8 mouse cellular contexts compared by ENCODE assay signal in the genomic region with DNA sequence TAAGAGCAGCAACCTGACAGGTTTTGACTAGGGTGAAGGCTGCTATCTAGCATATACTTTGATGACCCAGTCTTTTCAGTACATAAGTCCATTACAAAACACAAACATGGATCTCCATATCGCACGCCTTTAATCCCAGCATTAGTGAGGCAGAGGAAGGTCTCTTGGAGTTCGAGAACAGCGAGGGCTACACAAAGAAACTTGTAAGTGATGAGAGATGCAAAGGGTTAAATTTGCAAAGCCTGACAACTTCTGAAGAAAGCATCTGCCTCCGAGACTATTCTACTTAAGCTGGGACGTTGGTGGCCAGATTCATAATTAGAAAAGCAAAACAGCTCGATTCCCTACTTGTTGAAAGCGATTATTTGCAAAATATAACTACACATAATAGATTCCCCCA. TPM values are rescaled to one million over a fixed set of nuclear protein-coding genes. Genes with fewer than 3 reads are reported as not detected.
DNase-seq lines count a peak whose midpoint lies in the region; ATAC-seq and TF ChIP-seq lines count a peak whose summit lies in the region.

No protein-coding gene starts in this region.

- no peak for ATAC-seq in embryonic facial prominence, embryonic 13.5 days (ENCODE audit: insufficient number of reproducible peaks, insufficient read depth, low FRiP score, low TSS enrichment, low read depth)
- 0 out of 2 replicates have a peak, but pooled peaks have one; percentile 12 for ATAC-seq in intestine, postnatal 0 days
- 0 out of 2 replicates have a peak, but pooled peaks have one; percentile 1 for ATAC-seq in neural tube, embryonic 11.5 days (ENCODE audit: insufficient read depth, low FRiP score, low TSS enrichment)

- peaks cover 51% of the 10 kb centered on the region for H3K36me3 ChIP-seq in embryonic facial prominence, embryonic 13.5 days
- peaks cover 35% of the 10 kb centered on the region for H3K36me3 ChIP-seq in intestine, postnatal 0 days (ENCODE audit: control insufficient read depth, insufficient read depth)
- H3K36me3 ChIP-seq in neural tube, embryonic 11.5 days (ENCODE audit: control insufficient read depth, insufficient read depth, low read length) = peaks cover 4% of the 10 kb centered on the region

- H3K4me1 ChIP-seq in embryonic facial prominence, embryonic 13.5 days = peaks cover 13% of the 10 kb centered on the region; the same call in 1 of the 2 replicates
- H3K4me1 ChIP-seq in intestine, postnatal 0 days (replicated peaks; ENCODE audit: control insufficient read depth, insufficient read depth, low read length) = no peaks in the 10 kb centered on the region
- 0 out of 2 replicates have a peak, but pooled peaks cover 2% of the 10 kb centered on the region for H3K4me1 ChIP-seq in neural tube, embryonic 11.5 days (ENCODE audit: control insufficient read depth, insufficient read depth, low read length)

- TF ChIP-seq CTCF in intestine, postnatal 0 days (IDR thresholded peaks at IDR 0.05; ENCODE audit: low read depth) = no peak

- H3K27ac ChIP-seq in embryonic facial prominence, embryonic 13.5 days = peak overlapping the region; percentile 91
- H3K27ac ChIP-seq in intestine, postnatal 0 days (ENCODE audit: low read depth, low read length) = no peak overlapping the region
- H3K27ac ChIP-seq in neural tube, embryonic 11.5 days (ENCODE audit: low read depth, low read length) = no peak overlapping the region

- peak; percentile 29 for DNase-seq in layer of hippocampus, adult 11-12 months (ENCODE audit: low spot score)
- no peak for DNase-seq in layer of hippocampus, adult 9-11 months
- no peak for DNase-seq in neural tube, embryonic 11.5 days (ENCODE audit: low spot score)
- no peak for DNase-seq in adrenal gland, postnatal 4 days (ENCODE audit: low spot score in 2 of 2)
- no peak for DNase-seq in layer of hippocampus, postnatal 10 days (ENCODE audit: low spot score in 2 of 2)
- DNase-seq in gastrocnemius, adult 18-20 months (ENCODE audit: low spot score) = no peak

- H3K9ac ChIP-seq in embryonic facial prominence, embryonic 13.5 days = peak overlapping the region; percentile 54
- H3K9ac ChIP-seq in intestine, postnatal 0 days (ENCODE audit: low read depth, low read length) = no peak overlapping the region
- H3K9ac ChIP-seq in neural tube, embryonic 11.5 days (ENCODE audit: low read length) = 0 out of 2 replicates have a peak overlapping the region, but pooled peaks have one; percentile 1

- H3K4me3 ChIP-seq in embryonic facial prominence, embryonic 13.5 days = peak overlapping the region; percentile 76
- H3K4me3 ChIP-seq in intestine, postnatal 0 days (ENCODE audit: low read depth, low read length) = peak overlapping the region; percentile 72
- peak overlapping the region; percentile 17 for H3K4me3 ChIP-seq in neural tube, embryonic 11.5 days (ENCODE audit: low read depth, low read length)

- H3K4me2 ChIP-seq in embryonic facial prominence, embryonic 13.5 days = peak overlapping the region; percentile 58
- peak overlapping the region; percentile 66 for H3K4me2 ChIP-seq in intestine, postnatal 0 days (replicated peaks; ENCODE audit: low read depth)
- peak overlapping the region; percentile 28 for H3K4me2 ChIP-seq in neural tube, embryonic 11.5 days (ENCODE audit: low read depth)

- 7% methylated on average over 8 of the region's 8 CpGs for WGBS in embryonic facial prominence, embryonic 13.5 days
- 5% methylated on average over 8 of the region's 8 CpGs for WGBS in intestine, postnatal 0 days
- 7% methylated on average over 8 of the region's 8 CpGs for WGBS in neural tube, embryonic 11.5 days

- H3K9me3 ChIP-seq in embryonic facial prominence, embryonic 13.5 days = no peaks in the 10 kb centered on the region
- H3K9me3 ChIP-seq in intestine, postnatal 0 days (ENCODE audit: control insufficient read depth) = no peaks in the 10 kb centered on the region
- no peaks in the 10 kb centered on the region for H3K9me3 ChIP-seq in neural tube, embryonic 11.5 days (ENCODE audit: control insufficient read depth, low read length)

- no peaks in the 10 kb centered on the region for H3K27me3 ChIP-seq in embryonic facial prominence, embryonic 13.5 days
- H3K27me3 ChIP-seq in intestine, postnatal 0 days (replicated peaks; ENCODE audit: control insufficient read depth, insufficient read depth, low read length) = no peaks in the 10 kb centered on the region
- no peaks in the 10 kb centered on the region for H3K27me3 ChIP-seq in neural tube, embryonic 11.5 days (ENCODE audit: control insufficient read depth, insufficient read depth, low read length)

RNA-seq across cellular contexts. Expression of a gene that starts 0.4 kb away (rescaled TPM):
- polyA plus RNA-seq in embryonic facial prominence, embryonic 13.5 days (2015; fragmentation: Nextera tagmentation; extraction: Ambion mirVana) = 164 and 187 TPM in 2 replicates
- 65.4 and 70.1 TPM in 2 replicates for polyA plus RNA-seq in intestine, postnatal 0 days (2015; fragmentation: Nextera tagmentation; extraction: Ambion mirVana)
- polyA plus RNA-seq in neural tube, embryonic 11.5 days (2014; fragmentation: Nextera tagmentation; extraction: Ambion mirVana) = 130 and 132 TPM in 2 replicates
- 100 to 1,000 TPM; 118 TPM for total RNA-seq in adrenal gland, postnatal 4 days (2021)
- total RNA-seq in layer of hippocampus, postnatal 10 days (2021) = 10 to 100 TPM; 57.4 to 62.4 TPM
- 10 to 100 TPM; 22.0 to 23.2 TPM for total RNA-seq in gastrocnemius, adult 18-20 months (2021)

RNA-seq across cellular contexts. Expression of a gene that starts 10.4 kb away (rescaled TPM):
- polyA plus RNA-seq in embryonic facial prominence, embryonic 13.5 days (2015; fragmentation: Nextera tagmentation; extraction: Ambion mirVana) = 21.7 and 22.7 TPM in 2 replicates
- 3.1 and 4.1 TPM in 2 replicates for polyA plus RNA-seq in intestine, postnatal 0 days (2015; fragmentation: Nextera tagmentation; extraction: Ambion mirVana)
- 10.9 and 11.7 TPM in 2 replicates for polyA plus RNA-seq in neural tube, embryonic 11.5 days (2014; fragmentation: Nextera tagmentation; extraction: Ambion mirVana)
- total RNA-seq in adrenal gland, postnatal 4 days (2021) = 1 to 10 TPM; 7.3 to 8.0 TPM
- total RNA-seq in layer of hippocampus, postnatal 10 days (2021) = 1 to 10 TPM; 7.0 to 9.2 TPM
- total RNA-seq in gastrocnemius, adult 18-20 months (2021) = 1 to 10 TPM; 2.0 to 2.4 TPM

RNA-seq across cellular contexts. Expression of a gene that starts 28.6 kb away (rescaled TPM):
- polyA plus RNA-seq in embryonic facial prominence, embryonic 13.5 days (2015; fragmentation: Nextera tagmentation; extraction: Ambion mirVana) = 0.59 and 0.97 TPM in 2 replicates
- 9.2 and 9.9 TPM in 2 replicates for polyA plus RNA-seq in intestine, postnatal 0 days (2015; fragmentation: Nextera tagmentation; extraction: Ambion mirVana)
- 0.34 and 0.57 TPM in 2 replicates for polyA plus RNA-seq in neural tube, embryonic 11.5 days (2014; fragmentation: Nextera tagmentation; extraction: Ambion mirVana)
- total RNA-seq in adrenal gland, postnatal 4 days (2021) = 1 to 10 TPM in 1 of 2 experiments, under 1 TPM in 1; 0.84 to 1.0 TPM
- total RNA-seq in layer of hippocampus, postnatal 10 days (2021) = 1 to 10 TPM; 1.1 to 1.4 TPM
- not detected for total RNA-seq in gastrocnemius, adult 18-20 months (2021)

RNA-seq across cellular contexts. Expression of a gene that starts 30.2 kb away (rescaled TPM):
- polyA plus RNA-seq in embryonic facial prominence, embryonic 13.5 days (2015; fragmentation: Nextera tagmentation; extraction: Ambion mirVana) = 19.9 and 23.5 TPM in 2 replicates
- polyA plus RNA-seq in intestine, postnatal 0 days (2015; fragmentation: Nextera tagmentation; extraction: Ambion mirVana) = 8.2 TPM in 2 replicates
- 9.7 and 10.2 TPM in 2 replicates for polyA plus RNA-seq in neural tube, embryonic 11.5 days (2014; fragmentation: Nextera tagmentation; extraction: Ambion mirVana)
- total RNA-seq in adrenal gland, postnatal 4 days (2021) = 10 to 100 TPM; 60.6 to 67.6 TPM
- 10 to 100 TPM; 44.4 to 45.2 TPM for total RNA-seq in layer of hippocampus, postnatal 10 days (2021)
- total RNA-seq in gastrocnemius, adult 18-20 months (2021) = 10 to 100 TPM; 22.4 to 24.0 TPM

RNA-seq across cellular contexts. Expression of a gene that starts 42.6 kb away (rescaled TPM):
- 10.0 TPM in 2 replicates for polyA plus RNA-seq in embryonic facial prominence, embryonic 13.5 days (2015; fragmentation: Nextera tagmentation; extraction: Ambion mirVana)
- polyA plus RNA-seq in intestine, postnatal 0 days (2015; fragmentation: Nextera tagmentation; extraction: Ambion mirVana) = 1.8 and 2.1 TPM in 2 replicates
- polyA plus RNA-seq in neural tube, embryonic 11.5 days (2014; fragmentation: Nextera tagmentation; extraction: Ambion mirVana) = 1.7 and 2.6 TPM in 2 replicates
- 10 to 100 TPM in 1 of 2 experiments, 1 to 10 TPM in 1; 6.2 to 11.1 TPM for total RNA-seq in adrenal gland, postnatal 4 days (2021)
- total RNA-seq in layer of hippocampus, postnatal 10 days (2021) = 100 to 1,000 TPM; 109 to 120 TPM
- total RNA-seq in gastrocnemius, adult 18-20 months (2021) = under 1 TPM; 0.75 to 0.93 TPM

Comparison
In these comparisons a context has a peak if more than half of its experiments do, and no peak if none do; other contexts are left out.
1. H3K4me3 ChIP-seq: peak in every context shown above with its lines; median percentile 76 in embryonic facial prominence, embryonic 13.5 days; 72 in intestine, postnatal 0 days; 17 in neural tube, embryonic 11.5 days.